Mouse (Mus musculus) liver, adult 2 months (tissue): ENCODE data around the gene Hnrnpk. TPM values are rescaled to one million over a fixed set of nuclear protein-coding genes. Genes with fewer than 3 reads are reported as not detected.
"Not testable (repeated sequence)": the region's sequence is repeated elsewhere in the genome, so short reads cannot be mapped to it uniquely, and the experiment has no call there.

Experiments used
- DNase-seq: peaks from one replicate; pipeline ENCODE4 v3.0.0-alpha.2; 2011; ENCODE audit warnings: low read depth, low spot score; ENCODE audit errors: extremely low read depth
- H3K27ac ChIP-seq: fragments of 200-500 bp; replicated peaks from 2 replicates; pipeline ENCODE4 v1.5.1; 2012; ENCODE audit warnings: low read depth, mild to moderate bottlenecking, control low read depth, inconsistent platforms, low read length; ENCODE audit not compliant: insufficient read depth
- H3K27me3 ChIP-seq: fragments of 200-500 bp; 2 replicates; pipeline ENCODE4 v1.6.1; 2012; ENCODE audit warnings: mild to moderate bottlenecking, moderate library complexity, low read length, inconsistent platforms; ENCODE audit not compliant: control insufficient read depth, insufficient read depth
- H3K36me3 ChIP-seq: fragments of 200-500 bp; 2 replicates; pipeline ENCODE4 v1.6.1; 2012; ENCODE audit warnings: low read length, inconsistent platforms; ENCODE audit not compliant: control insufficient read depth, insufficient read depth
- H3K4me1 ChIP-seq: fragments of 200-500 bp; 2 replicates; pipeline ENCODE4 v1.6.1; 2011; ENCODE audit warnings: low read length; ENCODE audit not compliant: control insufficient read depth, insufficient read depth
- H3K4me3 ChIP-seq: fragments of 200-500 bp; 2 replicates; pipeline ENCODE4 v1.5.1; 2011; ENCODE audit warnings: low read depth, mild to moderate bottlenecking, control low read depth, low read length, moderate library complexity; ENCODE audit not compliant: insufficient read depth
- H3K79me2 ChIP-seq: fragments of 200-500 bp; 2 replicates; pipeline ENCODE4 v1.6.1; 2012; ENCODE audit warnings: inconsistent platforms, mild to moderate bottlenecking, low read length, moderate library complexity; ENCODE audit not compliant: control insufficient read depth, insufficient read depth
- H3K9ac ChIP-seq: fragments of 200-500 bp; 2 replicates; pipeline ENCODE4 v1.6.1; 2012; ENCODE audit warnings: low read depth, mild to moderate bottlenecking, control low read depth, inconsistent platforms, low read length
- CTCF ChIP-seq: fragments of 200-500 bp; IDR thresholded peaks from 2 replicates; pipeline ENCODE4 v1.5.1; 2011; ENCODE audit warnings: low read depth, low read length, control low read depth
- POLR2A ChIP-seq: fragments of 200-500 bp; IDR thresholded peaks from 2 replicates; pipeline ENCODE4 v1.6.1; 2011; ENCODE audit warnings: low read length, control low read depth; ENCODE audit not compliant: insufficient read depth; ENCODE audit errors: extremely low read depth
- WGBS: fragments of 180-500 bp; shearing (Covaris S2); methylation state at CpG from one replicate; pipeline ENCODE4 v1.1.7; 2018; 5-methylcytosine and 5-hydroxymethylcytosine counted together
- polyA plus RNA-seq: library from polyadenylated mRNA; depleted of rRNA; stranded (reverse); fragments of >200 nt; gene quantifications from 2 replicates; pipeline ENCODE4 v1.2.3, GENCODE M21; 2012; rRNA removed
- total RNA-seq: library from RNA; depleted of rRNA; stranded (reverse); fragments of >200 nt; gene quantifications from 2 replicates; pipeline ENCODE4 v1.2.3, GENCODE M21; 2014; rRNA removed

Hnrnpk gene
- total RNA-seq (241 and 280 TPM in 2 replicates), polyA plus RNA-seq (140 and 162 TPM in 2 replicates)

DNA sequence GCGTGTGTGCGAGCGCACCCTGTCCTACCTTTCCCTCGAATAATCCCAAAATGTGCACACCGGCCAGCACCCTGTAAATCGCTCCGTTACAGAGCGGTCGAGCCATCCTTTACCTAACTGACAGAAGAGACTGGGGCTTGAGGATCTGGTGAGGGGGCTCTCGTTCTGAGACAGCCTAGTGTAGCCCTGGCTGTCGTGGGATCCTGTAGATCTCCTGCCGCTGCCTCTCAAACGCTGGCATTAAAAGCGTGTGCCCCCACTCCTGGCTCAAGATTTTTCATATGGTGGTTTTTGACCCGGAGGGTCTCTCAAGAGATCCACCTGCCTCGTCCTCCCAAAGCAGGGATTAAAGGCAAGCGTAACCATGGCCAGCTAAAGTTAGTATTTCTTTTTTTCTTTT is at the start of gene Hnrnpk:
Gene Hnrnpk (minus strand): TSS at position 101 of the 400 bp plus-strand sequence.
- not testable (repeated sequence) for H3K4me1 ChIP-seq, H3K27me3 ChIP-seq, DNase-seq
- Histone ChIP-seq H3K9ac (peak within 1 kb of the TSS; percentile 98), H3K79me2 (peaks cover 14% of the 10 kb centered on the region), H3K27ac (peak within 1 kb of the TSS; percentile 97), H3K36me3 (peaks cover 13% of the 10 kb centered on the region), H3K4me3 (peak within 1 kb of the TSS; percentile 79)
- WGBS, result 8% methylated on average over 17 of the region's 17 CpGs

DNA sequence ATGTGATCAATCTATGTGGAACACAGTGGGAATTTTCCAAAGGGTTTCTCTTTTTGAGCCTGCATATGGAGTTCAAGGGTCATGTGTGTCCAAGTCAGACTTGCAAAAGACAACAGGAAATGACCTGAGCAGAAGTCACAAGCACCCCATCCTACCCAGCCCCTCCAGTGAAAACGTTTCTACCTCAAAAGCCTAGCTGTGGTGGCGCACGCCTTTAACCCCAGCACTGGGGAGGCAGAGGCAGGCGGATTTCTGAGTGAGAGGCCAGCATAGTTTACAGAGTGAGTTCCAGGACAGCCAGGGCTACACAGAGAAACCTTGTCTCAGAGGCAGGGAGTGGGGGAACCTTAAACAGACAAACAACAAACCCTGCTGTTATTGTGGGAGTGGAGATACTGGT is 49.1 kb upstream of the Hnrnpk start:
- Histone ChIP-seq H3K27ac (peak overlapping the region; percentile 42; the same call in 1 of the 2 replicates), H3K4me1 (no peaks in the 10 kb centered on the region), H3K27me3 (no peaks in the 10 kb centered on the region), H3K9ac (peak overlapping the region; percentile 14; the same call in 1 of the 2 replicates), H3K36me3 (no peaks in the 10 kb centered on the region), H3K79me2 (no peaks in the 10 kb centered on the region), H3K4me3 (peak overlapping the region; percentile 1; the same call in 1 of the 2 replicates)
- TF ChIP-seq CTCF (no peak), POLR2A (no peak)
- no peak for DNase-seq
- WGBS, result 57% methylated on average over 4 of the region's 4 CpGs

DNA sequence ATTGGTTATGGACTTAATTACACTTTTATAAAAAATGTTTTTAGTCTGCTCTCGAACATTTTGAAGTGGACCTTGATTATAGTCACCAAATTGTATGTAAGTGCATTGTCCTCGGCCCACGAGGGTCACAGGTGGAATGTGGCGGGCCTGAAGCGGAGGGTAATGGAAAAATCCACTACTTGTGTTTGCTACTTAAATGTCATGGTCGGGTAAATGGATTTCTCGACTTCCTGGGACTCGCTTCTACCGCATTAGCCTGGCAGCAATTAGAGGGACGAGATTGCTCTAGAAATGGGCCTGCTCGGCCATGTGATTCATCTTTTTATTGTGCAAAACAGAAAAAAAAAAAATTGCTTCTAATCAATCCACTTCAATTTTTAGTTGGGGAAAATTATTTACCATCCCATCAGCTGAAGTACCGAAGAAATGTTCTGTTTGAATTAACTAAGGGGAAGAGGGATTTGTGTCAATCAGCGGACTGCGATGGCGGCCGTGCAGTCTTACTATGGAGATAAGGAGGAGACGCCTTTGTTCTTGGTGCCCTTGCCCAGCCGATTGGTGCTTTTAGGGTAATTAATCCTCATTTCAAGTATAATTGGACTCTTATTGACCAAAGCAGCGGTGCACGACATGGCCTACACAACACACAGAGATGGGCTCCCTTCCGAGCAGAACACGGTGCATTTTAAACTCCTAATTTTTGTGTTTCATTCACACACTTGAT is 47.5 kb upstream of the Hnrnpk start:
- H3K4me3 ChIP-seq, result no peak overlapping the region
- 92% methylated on average over 22 of the region's 22 CpGs for WGBS
- no peaks in the 10 kb centered on the region for H3K36me3 ChIP-seq
- H3K4me1 ChIP-seq, result no peaks in the 10 kb centered on the region
- no peak overlapping the region for H3K27ac ChIP-seq
- TF ChIP-seq POLR2A, result no peak
- TF ChIP-seq CTCF, result no peak
- H3K9ac ChIP-seq, result no peak overlapping the region
- H3K79me2 ChIP-seq, result no peaks in the 10 kb centered on the region
- DNase-seq, result no peak
- H3K27me3 ChIP-seq, result no peaks in the 10 kb centered on the region

DNA sequence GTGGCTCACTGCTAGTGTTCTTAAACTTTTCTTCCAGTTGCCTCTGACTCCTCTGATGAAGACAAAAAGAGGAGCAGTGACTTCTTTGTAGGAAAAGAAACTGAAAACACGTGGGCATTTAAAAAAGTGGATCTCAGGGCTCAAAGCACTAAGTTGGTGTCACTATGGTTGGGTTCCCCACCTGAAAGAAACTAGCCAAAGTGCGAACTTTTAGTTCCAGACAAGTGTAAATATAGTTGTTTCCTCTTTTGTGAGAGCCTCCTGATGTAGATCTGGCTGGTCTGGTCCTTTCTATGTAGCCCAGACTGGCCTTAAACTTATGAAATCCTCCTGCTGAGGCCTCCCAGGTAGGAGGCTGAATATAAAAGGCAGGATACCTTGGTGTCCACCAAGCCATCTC is 43.4 kb upstream of the Hnrnpk start:
- no peak for DNase-seq
- no peak overlapping the region for H3K27ac ChIP-seq
- 89% methylated on average over 2 of the region's 2 CpGs for WGBS
- TF ChIP-seq CTCF, result no peak
- no peak for TF ChIP-seq POLR2A
- H3K4me3 ChIP-seq, result no peak overlapping the region
- no peaks in the 10 kb centered on the region for H3K4me1 ChIP-seq
- no peaks in the 10 kb centered on the region for H3K27me3 ChIP-seq
- no peaks in the 10 kb centered on the region for H3K36me3 ChIP-seq
- H3K9ac ChIP-seq, result no peak overlapping the region
- no peaks in the 10 kb centered on the region for H3K79me2 ChIP-seq

DNA sequence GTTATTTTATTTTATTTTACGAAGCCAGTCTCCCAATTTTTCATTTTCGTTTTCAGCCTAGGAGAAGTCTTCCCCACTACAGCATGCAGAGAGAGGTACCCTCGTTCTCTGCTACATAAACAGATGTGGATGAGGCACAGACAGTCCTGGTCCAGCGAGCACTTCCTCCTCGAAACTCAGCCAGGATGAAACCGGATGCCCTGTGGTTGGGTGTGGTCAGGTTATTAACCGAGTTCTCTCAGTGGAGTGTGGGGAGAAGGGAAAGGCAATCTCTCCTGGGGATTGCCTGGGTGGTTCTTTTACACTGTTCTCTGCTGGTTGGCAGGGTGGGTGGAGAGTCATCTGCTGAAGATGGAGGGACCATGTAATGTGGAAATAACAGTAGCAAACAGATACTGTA is 40.6 kb upstream of the Hnrnpk start:
- 53% methylated on average over 7 of the region's 7 CpGs for WGBS
- no peaks in the 10 kb centered on the region for H3K27me3 ChIP-seq
- no peaks in the 10 kb centered on the region for H3K79me2 ChIP-seq
- TF ChIP-seq POLR2A (no peak), CTCF (no peak)
- no peak overlapping the region for H3K9ac ChIP-seq
- H3K4me1 ChIP-seq, result no peaks in the 10 kb centered on the region
- peak; percentile 16 for DNase-seq
- H3K27ac ChIP-seq, result no peak overlapping the region
- no peak overlapping the region for H3K4me3 ChIP-seq
- no peaks in the 10 kb centered on the region for H3K36me3 ChIP-seq

DNA sequence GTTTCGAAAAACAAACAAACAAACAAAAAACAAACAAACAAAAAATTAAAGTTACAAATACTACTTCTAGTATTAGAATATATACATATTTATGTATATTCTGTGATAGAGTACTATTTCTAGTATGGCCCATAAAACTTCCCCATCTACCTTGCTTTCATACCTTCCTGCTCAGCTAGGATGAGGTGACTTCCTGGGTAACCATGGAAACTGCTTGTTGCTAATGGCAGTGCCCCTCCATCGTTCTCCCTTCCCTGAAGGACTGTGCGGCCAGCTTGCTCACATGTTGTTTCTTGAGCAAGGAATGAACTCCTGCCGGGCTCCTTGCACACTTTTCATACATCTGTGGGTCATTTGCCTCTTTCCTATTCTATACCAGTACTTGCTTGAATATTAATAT is 40.2 kb upstream of the Hnrnpk start:
- no peak overlapping the region for H3K4me3 ChIP-seq
- no peak for TF ChIP-seq CTCF
- TF ChIP-seq POLR2A, result no peak
- H3K36me3 ChIP-seq, result no peaks in the 10 kb centered on the region
- no peak overlapping the region for H3K27ac ChIP-seq
- no peak overlapping the region for H3K9ac ChIP-seq
- WGBS, result 90% methylated on average over 4 of the region's 4 CpGs
- no peaks in the 10 kb centered on the region for H3K79me2 ChIP-seq
- no peaks in the 10 kb centered on the region for H3K27me3 ChIP-seq
- no peaks in the 10 kb centered on the region for H3K4me1 ChIP-seq
- no peak for DNase-seq
